Mouse (Mus musculus): Measurements from ENCODE around the gene Pkhd1.

DNA sequence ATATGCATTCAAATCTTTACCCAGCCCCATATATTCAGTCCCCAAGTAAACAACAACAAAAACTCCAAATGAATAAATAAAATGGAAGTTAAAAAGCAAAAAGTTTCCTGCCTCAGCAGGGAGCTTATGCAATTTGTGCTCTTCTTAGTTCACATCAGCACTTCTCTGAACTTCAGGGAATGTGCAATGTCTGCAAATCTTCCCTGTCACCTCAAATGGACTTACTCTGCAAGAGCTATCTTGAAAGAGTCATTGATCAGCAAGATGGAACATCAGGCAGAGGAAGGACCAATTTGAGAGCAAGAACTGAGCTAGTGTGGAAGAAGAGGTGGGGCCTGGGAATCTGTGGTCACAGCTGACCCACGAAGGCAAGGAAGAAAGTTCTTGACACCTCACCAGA lies 163.2 kb downstream of the Pkhd1 start:
- TF ChIP-seq CTCF (IDR thresholded peaks at IDR 0.05; ENCODE audit: low read depth) (no peak), EP300 (IDR thresholded peaks at IDR 0.05; ENCODE audit: low read depth) (no peak)
